Mouse (Mus musculus): ENCODE results near the gene Cyp2d9. TPM values are rescaled to one million over a fixed set of nuclear protein-coding genes. Genes with fewer than 3 reads are reported as not detected.
A peak's percentile ranks its signal among the peaks of the same experiment; 100 is the strongest.
"Not testable (repeated sequence)": the region's sequence is repeated elsewhere in the genome, so short reads cannot be mapped to it uniquely, and the experiment has no call there.

The Cyp2d9 gene
- total RNA-seq (2021) = under 1 TPM in 1 of 2 experiments, not detected in 1; 0.19 TPM
- long read RNA-seq, experiment 1 = 0 reads
- long read RNA-seq, experiment 2 = 0 reads

DNA sequence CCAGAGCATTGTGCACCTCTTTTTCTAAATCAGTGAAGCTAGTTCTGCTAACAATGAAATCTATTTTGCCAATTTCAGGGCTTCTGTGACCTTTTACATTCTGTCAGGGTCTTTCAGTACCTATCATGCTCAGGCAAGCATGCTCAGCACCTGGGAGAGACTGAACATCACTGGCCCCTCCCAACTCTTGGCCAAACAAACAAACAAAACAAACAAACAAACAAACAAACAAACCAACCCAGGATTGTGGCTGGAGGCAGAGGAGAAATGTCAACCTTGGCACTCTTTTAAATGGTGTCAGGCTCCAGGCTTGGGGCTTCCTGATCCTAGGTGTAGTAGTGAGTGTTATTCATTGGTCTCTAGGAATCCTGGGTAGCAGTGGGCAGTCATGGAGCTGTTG is at the start of gene Cyp2d9:
Cyp2d9 (plus strand) TSS at position 301 of the 400 bp plus-strand sequence.
- no peak for DNase-seq

DNA sequence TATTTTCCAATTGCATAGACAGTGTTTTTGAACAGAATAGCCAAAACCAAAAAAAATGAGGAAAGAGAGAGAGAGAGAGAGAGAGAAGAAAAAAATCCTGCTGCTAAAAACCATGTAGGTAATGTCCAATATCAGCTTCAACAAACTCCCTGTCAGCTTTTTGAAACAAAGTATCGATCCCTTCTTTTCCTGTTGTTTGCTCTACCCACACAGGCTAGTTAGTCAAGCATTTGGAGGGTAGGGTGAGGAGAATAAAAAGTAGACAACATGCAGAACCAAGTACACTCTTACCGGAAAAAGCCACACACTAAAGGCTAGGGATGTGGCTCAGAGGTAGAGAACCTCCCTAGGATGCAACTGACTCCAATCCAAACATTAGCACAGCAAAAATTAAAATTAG is 47.5 kb upstream of the Cyp2d9 start:
- DNase-seq = no peak

DNA sequence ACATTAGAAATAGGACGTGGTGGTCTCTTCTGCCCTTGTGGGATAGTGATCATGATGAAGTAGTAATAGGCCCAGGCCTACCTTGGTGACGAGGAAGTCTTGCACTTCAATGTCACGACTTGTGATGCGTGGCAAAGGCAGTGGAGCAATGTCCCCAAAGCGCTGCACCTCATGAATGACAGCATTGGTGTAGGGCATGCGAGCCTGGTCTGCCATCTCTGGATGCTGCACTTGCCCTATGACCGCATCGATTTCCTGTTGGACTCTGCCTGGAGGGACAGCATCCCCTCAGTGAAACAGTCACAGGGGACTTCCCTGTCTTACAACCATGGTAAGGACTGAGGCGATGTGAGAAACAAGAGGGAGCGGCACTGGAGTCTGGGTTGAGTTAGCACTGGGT is 43.3 kb upstream of the Cyp2d9 start:
- DNase-seq = not testable (repeated sequence)

DNA sequence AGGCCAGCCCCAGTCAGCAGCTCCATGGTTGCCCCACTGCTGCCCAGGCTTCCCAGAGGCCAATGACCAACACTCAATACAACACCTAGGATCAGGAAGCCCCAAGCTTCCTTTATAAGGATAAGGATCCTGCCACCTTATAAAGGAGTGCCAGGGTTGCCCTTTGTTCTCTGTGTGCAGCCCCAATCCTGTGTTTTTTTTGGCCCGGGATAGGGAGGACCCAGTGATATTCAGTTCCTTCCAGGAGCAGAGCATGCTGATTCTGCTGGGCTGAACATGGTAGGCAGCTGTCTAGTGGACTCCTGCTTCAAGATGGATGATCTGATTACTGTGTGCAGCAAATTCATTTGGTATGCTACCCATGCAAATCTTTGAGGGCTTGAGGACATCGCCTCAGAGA is 39.3 kb upstream of the Cyp2d9 start, which contains the start of gene Cyp2d11:
Cyp2d11 (minus strand) TSS at position 101 of the 400 bp plus-strand sequence.
- not testable (repeated sequence) for DNase-seq

- not testable (repeated sequence) for DNase-seq
Measured at GRCm38 (mm10) chr15:82395955-82396354, 37.3 kb upstream of the Cyp2d9 start.

- no peak for DNase-seq
Measured at GRCm38 (mm10) chr15:82401516-82401915, 31.7 kb upstream of the Cyp2d9 start.

GRCm38 (mm10) chr15:82402106-82402505 is 31.1 kb upstream of the Cyp2d9 start:
- no peak for DNase-seq

DNA sequence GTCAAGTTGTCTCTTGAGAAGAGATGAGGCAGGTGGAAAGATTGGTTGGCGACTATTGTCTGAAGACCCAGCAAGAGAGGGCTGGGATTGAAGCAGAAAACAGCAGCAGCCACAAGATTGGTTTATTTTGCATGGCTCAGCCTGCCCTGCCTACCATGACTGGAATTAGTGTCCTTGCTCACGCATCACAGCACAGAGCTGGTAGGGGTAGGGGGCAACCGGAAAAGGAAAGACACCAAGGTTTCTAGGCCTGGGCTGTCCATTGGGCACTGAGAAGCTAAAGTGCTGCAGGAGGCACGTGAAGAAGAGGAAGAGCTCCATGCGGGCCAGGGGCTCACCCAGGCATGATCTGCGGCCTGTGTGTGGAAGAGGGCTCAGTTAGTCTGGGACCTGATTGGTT is 30.5 kb upstream of the Cyp2d9 start:
- DNase-seq = no peak

DNA sequence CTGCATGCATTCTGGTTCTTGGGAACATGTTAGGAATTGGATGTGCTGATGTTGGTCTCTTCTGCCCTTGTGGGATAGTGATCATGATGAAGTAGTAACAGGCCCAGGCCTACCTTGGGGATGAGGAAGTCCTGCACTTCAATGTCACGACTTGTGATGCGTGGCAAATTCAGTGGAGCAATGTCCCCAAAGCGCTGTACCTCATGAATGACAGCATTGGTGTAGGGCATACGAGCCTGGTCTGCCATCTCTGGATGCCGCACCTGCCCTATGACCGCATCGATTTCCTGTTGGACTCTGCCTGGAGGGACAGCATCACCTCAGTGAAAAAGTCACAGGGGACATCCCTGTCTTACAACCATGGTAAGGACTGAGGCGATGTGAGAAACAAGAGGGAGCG is 29.6 kb upstream of the Cyp2d9 start:
- no peak for DNase-seq

DNA sequence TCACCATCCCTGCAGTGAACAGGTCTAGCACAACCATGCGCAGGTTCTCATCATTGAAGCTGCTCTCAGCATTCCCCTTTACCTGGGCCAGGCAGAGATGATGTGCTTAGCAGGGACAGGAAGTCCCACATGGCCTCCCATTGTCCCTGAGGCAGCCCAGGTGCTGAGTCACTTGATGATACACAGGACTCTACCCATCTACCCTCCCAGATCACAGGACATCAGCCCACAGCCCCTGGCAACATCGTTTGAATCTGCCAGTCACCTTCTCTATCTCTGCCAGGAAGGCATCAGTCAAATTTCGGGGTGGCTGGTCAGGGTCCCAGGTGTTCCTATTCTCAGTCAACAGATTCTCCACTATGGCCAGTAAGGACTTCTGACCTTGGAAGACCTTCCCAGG is 29.1 kb upstream of the Cyp2d9 start:
- DNase-seq = no peak

- no peak for DNase-seq
Measured at GRCm38 (mm10) chr15:82406981-82407380, 26.3 kb upstream of the Cyp2d9 start, which contains the start of gene Cyp2d10. Gene Cyp2d10 (minus strand): TSS chr15:82407195.

DNA sequence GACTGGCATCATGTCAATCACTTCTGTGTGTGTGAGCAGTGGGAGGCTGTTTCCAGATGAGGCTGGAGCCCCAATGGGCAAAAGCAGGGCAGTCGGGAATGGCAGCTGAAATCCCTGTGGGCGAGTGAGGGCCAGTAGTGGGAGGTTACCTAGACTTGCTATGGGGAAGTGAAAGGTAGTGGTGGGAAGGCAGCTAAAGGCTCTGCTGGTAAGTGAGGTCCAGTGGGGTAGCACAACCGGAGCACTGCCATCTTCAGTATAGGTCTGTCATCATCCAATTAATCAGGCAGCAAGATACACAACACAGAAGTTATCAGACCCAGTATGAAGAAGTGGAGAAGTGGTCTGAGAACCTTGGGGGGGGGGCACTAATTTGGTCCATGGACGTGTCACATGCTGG is 25.7 kb upstream of the Cyp2d9 start:
- no peak for DNase-seq

- DNase-seq = peak; percentile 80
Measured at GRCm38 (mm10) chr15:82416797-82417789, 16.1 kb upstream of the Cyp2d9 start.

DNA sequence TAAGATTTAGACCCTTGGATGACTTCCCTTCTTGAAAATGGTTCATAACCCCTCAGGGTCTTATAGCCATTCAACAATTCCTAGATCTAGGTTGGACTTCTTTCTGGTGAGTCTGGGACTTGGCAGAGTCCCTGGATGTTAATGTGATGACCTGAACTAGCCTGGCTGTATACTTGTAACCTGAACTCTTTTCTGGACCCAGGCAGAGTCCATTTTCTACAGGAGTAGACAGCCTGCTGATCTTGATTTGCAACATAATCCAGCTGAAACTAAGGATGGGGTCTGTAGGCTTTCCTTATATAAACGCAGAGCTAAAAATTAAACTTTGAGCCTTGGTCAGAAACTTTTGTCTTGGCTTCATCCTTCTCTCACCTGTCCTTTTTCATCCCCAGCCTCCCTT is 14.6 kb upstream of the Cyp2d9 start:
- no peak for DNase-seq

DNA sequence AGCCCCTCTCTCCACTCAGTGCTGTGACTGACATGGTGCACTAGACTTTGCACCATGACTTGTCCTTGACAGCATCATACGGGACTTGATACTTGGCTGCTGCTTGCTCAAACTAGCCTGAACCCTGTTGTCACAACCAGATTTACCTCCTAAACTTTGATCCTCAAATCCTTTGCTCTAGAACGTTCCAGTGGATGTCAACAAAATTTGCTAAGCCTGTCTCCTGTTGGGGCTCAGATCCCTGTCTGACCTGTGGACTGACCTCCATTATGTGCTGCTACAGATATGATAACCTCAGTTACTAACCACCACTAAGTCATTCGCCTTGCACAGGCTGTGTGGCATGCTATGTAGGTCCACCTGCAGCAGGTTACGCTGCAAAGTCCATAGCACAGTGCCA is 10.3 kb upstream of the Cyp2d9 start:
- DNase-seq = no peak

DNA sequence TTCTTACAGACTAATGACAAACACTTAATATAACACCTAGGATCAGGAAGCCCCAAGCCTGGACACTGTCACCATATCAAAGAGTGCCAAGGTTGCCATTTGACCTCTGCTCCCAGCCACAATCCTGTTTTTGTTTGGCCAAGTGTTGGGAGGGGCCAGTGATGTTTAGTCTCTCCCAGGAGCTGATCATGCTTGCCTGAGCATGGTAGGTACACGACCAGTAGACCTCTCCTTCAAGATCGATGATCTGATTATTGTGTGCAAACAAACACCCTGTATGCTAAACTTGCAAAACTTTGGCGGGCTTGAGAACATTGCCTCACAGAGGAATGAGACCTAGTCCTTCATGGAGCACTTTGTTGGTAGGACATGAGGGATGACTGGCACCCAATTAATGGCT is 9.8 kb upstream of the Cyp2d9 start:
- no peak for DNase-seq

DNA sequence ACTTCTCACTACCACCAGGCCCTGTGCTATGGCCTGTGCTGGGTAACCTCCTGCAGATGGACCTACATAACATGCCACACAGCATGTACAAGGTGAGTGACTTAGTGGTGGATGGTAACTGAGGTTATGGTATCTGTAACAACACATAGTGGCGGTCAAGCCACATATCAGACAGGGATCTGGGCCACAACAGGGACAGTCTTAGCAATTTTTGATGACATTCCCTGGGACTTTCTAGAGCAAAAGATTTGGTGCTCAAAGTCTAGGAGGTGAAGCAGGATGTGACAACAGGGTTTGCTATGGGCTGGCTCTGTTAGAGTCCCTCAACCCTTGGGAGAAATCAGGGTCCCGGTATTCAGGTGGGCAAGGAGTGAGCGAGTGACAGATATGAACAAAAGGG is 384 bp downstream of the Cyp2d9 start:
- no peak for DNase-seq

DNA sequence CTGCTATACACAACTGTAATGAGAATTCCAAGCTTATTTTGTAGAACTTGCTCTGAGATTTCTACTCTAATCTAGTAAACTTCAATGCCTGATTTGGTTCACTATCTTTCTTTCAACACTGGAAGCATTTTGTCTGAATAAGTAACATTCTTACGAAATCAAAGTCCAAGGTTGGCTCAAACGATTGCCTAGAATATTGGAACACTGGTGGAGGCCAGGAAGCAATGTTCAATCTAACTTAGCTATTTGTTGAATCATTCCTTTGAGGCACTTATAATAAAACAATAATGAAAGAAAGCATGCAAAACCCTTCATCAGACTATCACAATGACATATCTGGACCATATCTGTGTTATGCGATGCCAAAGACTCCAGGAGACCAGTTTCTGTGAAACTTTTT is 1.3 kb downstream of the Cyp2d9 start:
- no peak for DNase-seq

GRCm38 (mm10) chr15:82435011-82435410 is 1.8 kb downstream of the Cyp2d9 start:
- DNase-seq = no peak

GRCm38 (mm10) chr15:82435606-82436005 is 2.4 kb downstream of the Cyp2d9 start:
- no peak for DNase-seq

GRCm38 (mm10) chr15:82437975-82438617 is 4.9 kb downstream of the Cyp2d9 start:
- DNase-seq = no peak

GRCm38 (mm10) chr15:82443658-82444057 is 10.4 kb downstream of the Cyp2d9 start:
- DNase-seq = no peak

DNA sequence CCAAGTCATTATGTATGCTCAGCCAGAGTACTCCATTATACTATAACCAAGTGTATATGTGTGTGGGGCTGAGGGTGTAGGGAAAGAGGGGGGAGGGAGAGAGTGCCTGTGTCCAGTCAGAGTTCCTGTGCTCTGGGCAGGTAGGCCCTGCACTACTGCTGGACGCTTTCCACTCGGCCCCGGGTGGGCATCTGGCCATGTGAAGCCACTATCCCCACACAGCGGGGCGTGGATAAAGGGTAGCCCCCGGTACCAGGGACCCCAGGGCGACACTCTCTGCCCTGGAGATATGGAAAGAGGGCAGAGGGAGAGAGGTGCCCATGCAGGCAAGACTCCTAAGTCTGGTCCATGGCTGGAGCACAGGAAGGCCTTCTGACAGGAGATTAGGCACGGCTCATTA is 12.0 kb downstream of the Cyp2d9 start:
- DNase-seq = no peak

Data from gastrocnemius, postnatal 10 days (tissue).